In the genomic region with DNA sequence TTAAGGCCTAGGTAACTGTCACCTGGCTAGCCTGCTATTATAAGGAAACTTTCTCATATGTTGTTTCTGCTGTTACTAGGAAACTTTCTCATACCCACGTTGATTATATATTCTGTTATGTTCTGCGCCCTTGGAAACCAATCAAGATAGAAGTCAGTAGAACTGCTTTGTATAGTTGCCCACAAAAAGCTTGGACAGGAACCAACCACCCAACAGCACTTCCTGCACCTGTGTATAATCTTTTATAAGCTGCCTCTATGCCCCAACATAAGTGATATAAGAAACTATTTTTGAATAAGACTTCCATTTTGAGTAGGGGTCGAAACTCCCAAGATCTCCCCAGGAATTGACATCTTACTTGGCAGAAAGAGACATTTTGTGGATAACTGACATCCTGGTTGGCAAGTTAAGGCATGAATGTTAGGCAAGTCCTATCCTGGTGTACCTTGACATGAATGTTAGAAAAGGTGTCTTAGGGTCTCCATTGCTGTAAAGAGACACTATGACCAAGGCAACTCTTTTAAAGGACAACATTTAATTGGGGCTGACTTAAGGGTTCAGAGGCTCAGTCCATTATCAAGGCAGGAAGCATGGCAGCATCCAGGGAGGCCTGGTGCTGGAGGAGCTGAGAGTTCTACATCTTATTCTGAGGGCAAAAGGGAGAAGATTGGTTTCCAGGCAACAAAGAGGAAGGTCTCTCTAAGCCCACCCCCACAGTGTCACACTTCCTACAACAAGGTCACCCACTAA, we compare ENCODE assay signal across 30 mouse cellular contexts. TPM values are rescaled to one million over a fixed set of nuclear protein-coding genes. Genes with fewer than 3 reads are reported as not detected.
DNase-seq lines count a peak whose midpoint lies in the region; ATAC-seq lines count a peak whose summit lies in the region.
"Had no signal": no experiment of that assay in that cellular context is flagged by ENCODE, and none has a peak within 500 bp of the region (broad histone marks: within the 10 kb centered on the region; RNA-seq: fewer than 3 reads in every experiment).

No protein-coding gene starts in this region.

- no peak overlapping the region for H3K27ac ChIP-seq in hindbrain, embryonic 13.5 days
- H3K27ac ChIP-seq: gastrocnemius, adult 2 months; heart, embryonic 15.5 days; kidney, embryonic 15.5 days; midbrain, embryonic 13.5 days; neural tube, embryonic 12.5 days had no signal

- 0 out of 2 replicates have a peak, but pooled peaks have one; percentile 12 for ATAC-seq in megakaryocyte progenitor cell, adult 5-6 weeks (replicated peaks; ENCODE audit: poor library complexity)
- no peak for ATAC-seq in hindbrain, embryonic 13.5 days (ENCODE audit: low FRiP score)
- ATAC-seq: forebrain, embryonic 14.5 days; hindbrain, embryonic 16.5 days; intestine, postnatal 0 days; midbrain, embryonic 13.5 days; Patski had no signal

- no peak overlapping the region for H3K4me3 ChIP-seq in hindbrain, embryonic 13.5 days
- H3K4me3 ChIP-seq: gastrocnemius, adult 2 months; heart, embryonic 15.5 days; kidney, embryonic 15.5 days; megakaryocyte, embryonic 14.5 days; midbrain, embryonic 13.5 days; neural tube, embryonic 12.5 days had no signal

- H3K4me1 ChIP-seq in hindbrain, embryonic 13.5 days (replicated peaks): peaks cover 19% of the 10 kb centered on the region

- 89% methylated on average over 3 of the region's 3 CpGs for whole genome bisulfite sequencing in hindbrain, embryonic 13.5 days

- peaks cover 40% of the 10 kb centered on the region for H3K27me3 ChIP-seq in hindbrain, embryonic 13.5 days
- H3K27me3 ChIP-seq: heart, embryonic 15.5 days; kidney, embryonic 15.5 days; Patski had no signal

- peak; percentile 61 to 69 for DNase-seq in spleen, postnatal 36 days (ENCODE audit: low spot score in 2 of 2)
- DNase-seq in spleen, postnatal 14 days (ENCODE audit: low spot score in 2 of 2): no peak
- peak; percentile 51 for DNase-seq in T-cell, adult 2 months (ENCODE audit: low spot score)
- no peak for DNase-seq in urinary bladder, adult 18-20 months (ENCODE audit: low spot score in 2 of 2)
- DNase-seq in thymus, postnatal 25 days: no peak
- DNase-seq: adrenal gland, postnatal 10 days; cerebellum, adult 2 months; cerebellum, postnatal 25 days; gastrocnemius, adult 2 months; heart, postnatal 36 days; kidney, postnatal 4 days; layer of hippocampus, adult 9-11 months; retina, postnatal 1 day; right cerebral cortex, postnatal 25 days; spleen, adult 18-20 months had no signal

- no peaks in the 10 kb centered on the region for H3K36me3 ChIP-seq in hindbrain, embryonic 13.5 days
- H3K36me3 ChIP-seq: heart, embryonic 15.5 days; kidney, embryonic 15.5 days; midbrain, embryonic 13.5 days; neural tube, embryonic 12.5 days had no signal

- no peaks in the 10 kb centered on the region for H3K9me3 ChIP-seq in hindbrain, embryonic 13.5 days
- H3K9me3 ChIP-seq: heart, embryonic 15.5 days; kidney, embryonic 15.5 days; midbrain, embryonic 13.5 days; neural tube, embryonic 12.5 days had no signal

- H3K4me2 ChIP-seq in hindbrain, embryonic 13.5 days: no peak overlapping the region
- H3K4me2 ChIP-seq: heart, embryonic 15.5 days; kidney, embryonic 15.5 days; midbrain, embryonic 13.5 days; neural tube, embryonic 12.5 days had no signal

- no peak overlapping the region for H3K9ac ChIP-seq in hindbrain, embryonic 13.5 days
- H3K9ac ChIP-seq: heart, embryonic 15.5 days; kidney, embryonic 15.5 days; midbrain, embryonic 13.5 days; neural tube, embryonic 12.5 days had no signal

RNA-seq across cellular contexts. Expression of a gene that starts 22.9 kb away (rescaled TPM):
- not detected in 2 replicates for total RNA-seq in megakaryocyte progenitor cell, adult 5-6 weeks (2015)
- not detected in 2 replicates for total RNA-seq in megakaryocyte progenitor cell, adult 5-6 weeks (2017)
- 5.4 and 6.6 TPM in 2 replicates for polyA plus RNA-seq in hindbrain, embryonic 13.5 days (2015; fragmentation: Nextera tagmentation; extraction: Ambion mirVana)
- total RNA-seq: ES-E14; liver, adult 2 months had no signal
- polyA plus RNA-seq: cerebellum, adult 2 months; forebrain, embryonic 14.5 days; frontal cortex, adult 2 months; gonadal fat pad, adult 2 months; intestine, postnatal 0 days; kidney, embryonic 15.5 days; liver, adult 2 months; Patski had no signal

Comparison
In these comparisons a context has a peak if more than half of its experiments do, and no peak if none do; other contexts are left out.
1. DNase-seq: peak in spleen, postnatal 36 days (2 of 2) and T-cell, adult 2 months (single experiment); none in spleen, postnatal 14 days (0 of 2), urinary bladder, adult 18-20 months (0 of 2) and thymus, postnatal 25 days (single experiment).